Mouse (Mus musculus) gastrocnemius, postnatal 10 days (tissue): ENCODE data around the gene Vmn1r200. TPM values are rescaled to one million over a fixed set of nuclear protein-coding genes. Genes with fewer than 3 reads are reported as not detected.
"Not testable (repeated sequence)": the region's sequence is repeated elsewhere in the genome, so short reads cannot be mapped to it uniquely, and the experiment has no call there.

Experiments used
- DNase-seq: peaks from one replicate; pipeline ENCODE4 v3.0.0; 2021; ENCODE audit warnings: mixed read lengths
- long read RNA-seq, 2 experiments: library from polyadenylated mRNA; stranded (forward); transcript quantifications; one replicate each; pipeline ENCODE4 v2.0.0; 2021
- total RNA-seq, 2 experiments: library from RNA; stranded (reverse); gene quantifications; 2 replicates each; pipeline ENCODE4 v1.2.3; 2021

Gene Vmn1r200
- not detected for total RNA-seq
- long read RNA-seq, experiment 1 = 0 reads
- long read RNA-seq, experiment 2 = 0 reads

GRCm38 (mm10) chr13:22390073-22390472 is at the start of gene Vmn1r200:
TSS of gene Vmn1r200 (plus strand) at chr13:22390373.
- DNase-seq = no peak

- no peak for DNase-seq
Observed at GRCm38 (mm10) chr13:22350064-22350463, 40.1 kb upstream of the Vmn1r200 start, which contains the start of gene Vmn1r198. TSS of gene Vmn1r198 (plus strand) at chr13:22350364.

GRCm38 (mm10) chr13:22350813-22351212 is 39.4 kb upstream of the Vmn1r200 start:
- no peak for DNase-seq

- DNase-seq = no peak
Observed at GRCm38 (mm10) chr13:22379518-22379917, 10.7 kb upstream of the Vmn1r200 start, which contains the start of gene Vmn1r199. TSS of gene Vmn1r199 (plus strand) at chr13:22379818.

- not testable (repeated sequence) for DNase-seq
Observed at GRCm38 (mm10) chr13:22381128-22381527, 9.0 kb upstream of the Vmn1r200 start.

GRCm38 (mm10) chr13:22383401-22383800 is 6.8 kb upstream of the Vmn1r200 start:
- DNase-seq = no peak

- no peak for DNase-seq
Observed at GRCm38 (mm10) chr13:22387050-22387449, 3.1 kb upstream of the Vmn1r200 start.

- DNase-seq = no peak
Observed at GRCm38 (mm10) chr13:22402978-22403377, 12.8 kb downstream of the Vmn1r200 start.

Other genes with a start within 250 kb of the Vmn1r200 start
- gene Vmn1r191, start 206.4 kb upstream of the Vmn1r200 start, total RNA-seq = not detected
- not detected for gene Vmn1r192, start 199.2 kb upstream of the Vmn1r200 start, total RNA-seq
- gene Vmn1r193, start 167.2 kb upstream of the Vmn1r200 start, total RNA-seq = not detected
- gene Vmn1r194, start 146.2 kb upstream of the Vmn1r200 start, total RNA-seq = not detected
- gene Vmn1r195, start 119.9 kb upstream of the Vmn1r200 start, total RNA-seq = not detected
- not detected for gene Vmn1r196, start 100.5 kb upstream of the Vmn1r200 start, total RNA-seq
- gene Vmn1r197, start 65.8 kb upstream of the Vmn1r200 start, total RNA-seq = not detected
- not detected for gene Vmn1r198, start 40.0 kb upstream of the Vmn1r200 start, total RNA-seq
- not detected for gene Vmn1r199, start 10.6 kb upstream of the Vmn1r200 start, total RNA-seq
- not detected for gene Vmn1r201, start 81.5 kb downstream of the Vmn1r200 start, total RNA-seq
- under 1 TPM in 1 of 2 experiments, not detected in 1; 0.05 TPM for gene Vmn1r202, start 115.0 kb downstream of the Vmn1r200 start, total RNA-seq
- not detected for gene Vmn1r203, start 127.7 kb downstream of the Vmn1r200 start, total RNA-seq
- gene Vmn1r204, start 162.8 kb downstream of the Vmn1r200 start, total RNA-seq = not detected
- gene Vmn1r205, start 202.6 kb downstream of the Vmn1r200 start, total RNA-seq = not detected
- gene Vmn1r206, start 233.9 kb downstream of the Vmn1r200 start, total RNA-seq = not detected